Mouse (Mus musculus) bone marrow, adult 2 months (tissue): ENCODE measurements at regions not wholly inside any gene's neighbourhood (a gene's known extent, or its start where the extent isn't known, plus 50 kb on each side); places are given as distances from the start of the nearest gene placed in this dataset.
"Not testable (repeated sequence)": the region's sequence is repeated elsewhere in the genome, so short reads cannot be mapped to it uniquely, and the experiment has no call there.

Experiments used
- H3K27ac ChIP-seq: fragments of 200-500 bp; 2 replicates; pipeline ENCODE4 v1.5.1; 2012; ENCODE audit warnings: low read depth, mild to moderate bottlenecking, control low read depth, inconsistent platforms, low read length; ENCODE audit not compliant: control insufficient read depth, poor library complexity, insufficient read depth
- H3K4me1 ChIP-seq: fragments of 200-500 bp; 2 replicates; pipeline ENCODE4 v1.6.1; 2011; ENCODE audit warnings: low read length; ENCODE audit not compliant: control insufficient read depth, insufficient read depth
- H3K4me3 ChIP-seq: fragments of 200-500 bp; replicated peaks from 2 replicates; pipeline ENCODE3; 2011; ENCODE audit warnings: mild to moderate bottlenecking, low read depth, low read length, control low read depth; ENCODE audit not compliant: control insufficient read depth
- CTCF ChIP-seq: fragments of 200-500 bp; IDR thresholded peaks from 2 replicates; pipeline ENCODE4 v1.5.1; 2011; ENCODE audit warnings: low read length, control low read depth; ENCODE audit not compliant: control insufficient read depth, insufficient read depth
- POLR2A ChIP-seq: fragments of 200-500 bp; IDR thresholded peaks from 2 replicates; pipeline ENCODE4 v1.6.1; 2011; ENCODE audit warnings: low read depth, mild to moderate bottlenecking, control low read depth, low read length, borderline replicate concordance; ENCODE audit not compliant: control insufficient read depth
- WGBS: fragments of 180-500 bp; shearing (Covaris S2); methylation state at CpG from one replicate; pipeline ENCODE4 v1.1.7; 2018; 5-methylcytosine and 5-hydroxymethylcytosine counted together

DNA sequence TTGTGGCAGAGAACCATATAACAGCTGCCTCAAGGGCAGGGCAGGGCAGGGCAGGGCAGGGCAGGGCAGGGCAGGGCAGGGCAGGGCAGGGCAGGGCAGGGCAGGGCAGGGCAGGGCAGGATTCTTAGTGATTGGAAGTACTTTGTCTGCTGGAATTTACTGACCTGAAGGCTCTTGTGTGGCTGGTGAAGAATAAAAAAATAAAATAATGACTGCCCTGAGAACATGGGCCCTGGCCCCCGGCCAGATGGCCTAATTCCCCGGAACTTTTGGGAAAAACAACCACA, 169.3 kb downstream of the Qk start:
- H3K27ac ChIP-seq, H3K4me3 ChIP-seq, H3K4me1 ChIP-seq: not testable (repeated sequence)
- 82% methylated on average over 2 of the region's 2 CpGs for WGBS

DNA sequence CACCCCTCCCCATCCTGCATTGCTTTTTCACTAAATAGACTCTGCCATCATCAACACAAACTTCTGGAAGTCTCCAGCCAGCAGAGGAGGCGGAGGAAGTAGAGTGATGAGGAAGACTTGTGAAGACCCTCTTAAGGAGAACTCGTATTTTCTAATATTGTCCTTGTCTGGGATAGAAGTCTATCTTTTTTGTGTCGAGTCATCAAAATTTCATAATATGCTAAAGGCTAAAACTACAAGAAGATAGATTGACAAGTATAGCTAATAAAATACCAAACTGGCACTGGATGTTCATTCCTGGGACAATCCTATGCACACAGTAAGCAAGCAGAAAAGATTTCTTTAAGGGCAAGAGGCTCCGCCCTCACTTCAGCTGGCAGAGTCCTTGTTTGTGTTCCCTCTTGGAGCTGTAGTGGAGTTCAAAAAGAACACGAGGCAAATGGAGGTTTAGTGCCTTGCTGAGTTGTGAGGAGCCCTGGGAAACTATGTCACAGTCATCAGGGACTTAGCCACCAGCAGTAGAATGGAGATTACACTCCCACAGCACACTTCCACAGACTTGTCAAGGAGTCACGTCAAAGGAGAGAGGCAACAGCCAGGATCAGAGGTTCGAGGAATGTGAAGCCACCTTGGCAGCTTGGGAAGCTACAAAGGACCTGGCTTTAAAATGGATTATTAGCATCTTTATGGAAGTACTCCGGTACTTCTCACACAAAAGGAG, 169.8 kb downstream of the Qk start:
- 74% methylated on average over 8 of the region's 8 CpGs for WGBS
- Histone ChIP-seq H3K4me1 (no peaks in the 10 kb centered on the region), H3K4me3 (no peak overlapping the region), H3K27ac (no peak overlapping the region)
- TF ChIP-seq CTCF (no peak), POLR2A (no peak)

DNA sequence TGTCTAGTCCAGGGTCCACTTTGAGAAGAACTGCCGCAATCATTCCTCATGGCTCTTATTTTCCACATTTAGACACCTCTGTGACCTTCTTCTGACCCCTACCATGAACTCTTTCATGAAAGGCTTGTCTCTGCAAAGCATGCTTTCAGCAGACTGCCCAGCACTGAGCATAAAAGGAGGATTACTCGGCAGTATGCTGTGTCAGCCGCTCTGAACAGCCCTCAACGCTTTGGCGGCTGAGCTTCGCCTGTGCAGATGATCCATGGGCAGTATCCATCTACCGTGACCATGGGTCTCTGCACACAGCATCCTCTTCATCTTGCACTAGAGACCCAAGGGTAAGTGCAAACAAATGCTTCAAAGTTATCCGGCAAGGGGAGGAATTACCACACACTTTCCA, 172.5 kb downstream of the Qk start:
- WGBS = 87% methylated on average over 8 of the region's 8 CpGs
- H3K4me3 ChIP-seq = no peak overlapping the region
- TF ChIP-seq CTCF = no peak
- TF ChIP-seq POLR2A = no peak
- no peak overlapping the region for H3K27ac ChIP-seq
- no peaks in the 10 kb centered on the region for H3K4me1 ChIP-seq

DNA sequence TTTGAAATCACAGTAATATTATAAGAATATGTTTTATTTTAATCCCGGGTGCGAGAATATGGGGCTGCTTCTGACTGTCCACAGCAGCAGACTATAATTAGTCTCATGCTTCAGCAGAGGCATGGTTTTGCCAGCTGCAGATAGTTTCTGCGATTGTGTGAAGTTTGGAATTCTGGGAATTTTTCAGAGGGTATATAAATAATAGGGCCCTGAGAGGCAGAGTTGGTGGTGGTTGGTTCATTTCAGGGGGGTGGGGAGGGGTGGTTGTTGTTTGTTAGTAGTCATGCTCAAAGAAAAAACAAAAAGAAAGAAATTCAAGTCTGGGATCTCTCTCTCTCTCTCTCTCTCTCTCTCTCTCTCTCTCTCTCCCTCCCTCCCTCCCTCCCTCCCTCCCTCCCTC, 173.1 kb downstream of the Qk start:
- no peak overlapping the region for H3K27ac ChIP-seq
- 76% methylated on average over 3 of the region's 3 CpGs for WGBS
- H3K4me3 ChIP-seq = no peak overlapping the region
- TF ChIP-seq CTCF (no peak), POLR2A (no peak)
- H3K4me1 ChIP-seq = no peaks in the 10 kb centered on the region

DNA sequence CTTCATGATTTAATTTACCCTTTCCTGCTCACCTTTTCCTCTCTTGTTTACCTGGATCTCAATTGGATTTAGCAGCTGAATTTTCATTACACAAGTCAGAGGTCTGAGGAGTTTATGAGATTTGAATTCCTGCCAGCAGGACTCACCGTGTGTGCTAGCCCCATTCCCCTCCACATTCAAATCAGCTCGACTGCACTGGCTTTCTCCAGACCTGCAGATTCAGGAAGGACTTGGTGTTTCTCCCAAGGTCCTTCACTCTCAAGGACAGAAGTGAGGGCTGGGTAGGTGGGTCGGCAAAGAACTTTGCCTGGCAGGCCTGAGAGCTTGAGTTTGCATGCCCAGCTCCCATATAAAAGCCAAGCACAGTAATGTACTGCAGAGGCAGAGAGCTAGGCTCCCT, 180.8 kb downstream of the Qk start:
- Histone ChIP-seq H3K4me1 (no peaks in the 10 kb centered on the region), H3K27ac (no peak overlapping the region), H3K4me3 (no peak overlapping the region)
- WGBS = 54% methylated on average over 3 of the region's 3 CpGs
- TF ChIP-seq POLR2A = no peak
- TF ChIP-seq CTCF = no peak

DNA sequence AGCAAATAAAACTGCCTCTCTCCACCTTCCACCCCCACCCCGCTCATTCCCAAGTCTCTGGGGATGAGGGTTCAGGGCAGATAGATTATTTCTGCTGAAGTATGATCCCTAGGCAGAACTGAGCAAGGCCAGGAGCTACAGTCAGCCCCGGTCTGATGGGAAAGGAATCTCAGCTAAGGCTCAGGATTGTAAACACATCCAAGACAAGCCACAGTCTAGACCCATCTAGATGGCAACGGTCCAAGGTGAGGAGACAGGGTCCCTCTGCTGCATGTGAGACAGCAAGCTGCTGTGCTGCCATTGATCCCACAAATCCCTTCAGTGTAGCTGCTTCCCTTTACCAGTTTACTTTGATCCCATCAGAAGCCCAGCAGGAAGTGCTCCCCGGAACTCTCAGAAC, 181.3 kb downstream of the Qk start:
- H3K27ac ChIP-seq = no peak overlapping the region; the same call in 1 of the 2 replicates
- no peaks in the 10 kb centered on the region for H3K4me1 ChIP-seq
- 69% methylated on average over 4 of the region's 4 CpGs for WGBS
- H3K4me3 ChIP-seq = no peak overlapping the region
- no peak for TF ChIP-seq POLR2A
- no peak for TF ChIP-seq CTCF

DNA sequence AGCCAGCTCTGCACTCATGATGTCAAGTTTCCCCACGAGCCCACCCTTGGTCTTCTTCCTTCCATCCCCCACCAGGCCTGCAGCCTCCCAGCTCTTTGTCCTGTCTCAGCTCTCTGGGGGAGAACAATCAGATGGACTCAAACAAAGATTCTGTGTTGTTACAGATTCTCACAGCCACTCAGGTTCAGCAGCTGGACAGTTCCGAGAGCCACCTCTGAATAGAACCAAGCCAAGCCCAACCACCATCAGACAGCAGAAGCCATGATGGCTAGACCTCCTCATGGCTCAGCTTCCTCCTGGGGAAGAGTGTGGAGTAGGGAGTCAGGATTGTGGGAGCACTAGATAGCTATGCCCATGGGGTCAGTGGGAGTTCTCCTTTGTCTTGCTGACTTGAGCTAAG, 184.5 kb downstream of the Qk start:
- 59% methylated on average over 2 of the region's 2 CpGs for WGBS
- Histone ChIP-seq H3K4me1 (no peaks in the 10 kb centered on the region), H3K27ac (no peak overlapping the region), H3K4me3 (no peak overlapping the region)
- TF ChIP-seq POLR2A = no peak
- no peak for TF ChIP-seq CTCF

DNA sequence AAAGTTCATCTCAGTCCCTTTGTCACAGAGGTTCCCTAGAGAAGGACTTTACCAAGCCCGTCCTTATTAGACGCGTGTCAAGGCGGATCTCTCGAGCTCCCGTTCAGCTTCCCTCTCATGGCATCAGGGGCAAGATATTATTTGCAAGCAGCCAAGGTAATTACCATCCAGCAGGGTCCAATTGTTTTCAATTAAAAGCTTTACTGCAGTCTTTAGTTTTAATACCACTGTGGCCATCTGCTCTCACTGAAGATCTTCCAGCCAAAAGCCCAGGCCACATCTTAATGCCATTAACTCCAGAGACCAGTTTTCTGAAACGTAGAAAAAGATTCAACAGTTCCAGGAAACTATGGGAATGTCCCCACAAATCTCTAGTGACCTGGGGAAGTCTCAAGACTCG, 191.1 kb downstream of the Qk start:
- 77% methylated on average over 8 of the region's 8 CpGs for WGBS
- Histone ChIP-seq H3K4me3 (no peak overlapping the region), H3K27ac (no peak overlapping the region), H3K4me1 (no peaks in the 10 kb centered on the region)
- TF ChIP-seq CTCF (no peak), POLR2A (no peak)

DNA sequence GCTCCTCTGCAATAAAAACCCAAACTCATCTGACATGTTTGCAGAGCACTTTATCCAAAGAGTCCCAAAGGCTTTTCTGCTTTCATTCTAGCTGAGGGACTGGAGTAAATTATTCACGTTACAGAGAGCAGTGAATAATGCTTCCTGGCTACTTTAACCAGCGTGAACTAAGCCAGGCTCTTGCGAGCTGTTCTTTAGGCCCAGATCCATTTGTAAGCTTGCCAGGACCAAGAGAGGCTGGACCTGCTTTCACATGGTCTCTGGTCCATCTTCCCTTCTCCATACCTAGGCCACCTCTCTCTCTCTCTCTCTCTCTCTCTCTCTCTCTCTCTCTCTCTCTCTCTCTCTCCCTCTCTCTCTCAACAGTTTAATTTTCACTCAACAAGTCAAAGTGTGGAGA, 197.2 kb downstream of the Qk start:
- TF ChIP-seq CTCF (no peak), POLR2A (no peak)
- 77% methylated on average over 3 of the region's 3 CpGs for WGBS
- Histone ChIP-seq H3K4me1 (no peaks in the 10 kb centered on the region), H3K27ac (no peak overlapping the region), H3K4me3 (no peak overlapping the region)
